Comparison of ENCODE assay signal across 10 mouse cellular contexts in the genomic region with DNA sequence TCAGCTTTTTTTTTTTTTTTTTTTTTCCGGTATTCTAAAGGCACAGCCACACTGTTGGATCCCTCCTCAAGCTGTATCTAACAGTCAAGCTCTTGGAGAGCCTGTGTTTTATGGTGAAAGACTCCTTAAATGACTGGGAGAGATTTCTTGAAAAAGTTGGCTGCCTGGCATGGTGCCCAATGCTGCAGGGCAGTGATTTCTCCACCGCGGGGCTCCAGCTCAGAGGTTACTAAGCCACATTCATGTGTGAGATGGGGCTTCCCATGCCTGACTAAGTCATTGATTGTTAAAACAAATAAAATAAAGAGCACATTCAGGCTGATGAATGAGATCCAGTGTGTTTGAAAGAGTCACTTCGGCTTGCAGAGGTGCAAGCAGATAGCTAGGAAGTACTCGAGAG.
A peak's percentile ranks its signal among the peaks of the same experiment; 100 is the strongest.
DNase-seq lines count a peak whose midpoint lies in the region; ATAC-seq and TF ChIP-seq lines count a peak whose summit lies in the region.
"Had no signal": no experiment of that assay in that cellular context is flagged by ENCODE, and none has a peak within 500 bp of the region (broad histone marks: within the 10 kb centered on the region; RNA-seq: fewer than 3 reads in every experiment).

No protein-coding gene starts in this region.

- no peaks in the 10 kb centered on the region for H3K36me3 ChIP-seq in heart, embryonic 12.5 days
- H3K36me3 ChIP-seq in liver, adult 2 months (ENCODE audit: control insufficient read depth, insufficient read depth, low read length) = no peaks in the 10 kb centered on the region
- H3K36me3 ChIP-seq in forebrain, embryonic 12.5 days (replicated peaks) = no peaks in the 10 kb centered on the region
- H3K36me3 ChIP-seq: limb, embryonic 15.5 days had no signal

- CTCF ChIA-PET in Patski (lab: Charles Lee) = no interaction called here

- H3K9ac ChIP-seq in heart, embryonic 12.5 days = no peak overlapping the region
- H3K9ac ChIP-seq in liver, adult 2 months (ENCODE audit: low read depth, low read length) = no peak overlapping the region
- H3K9ac ChIP-seq in forebrain, embryonic 12.5 days = no peak overlapping the region
- H3K9ac ChIP-seq: limb, embryonic 15.5 days had no signal

- POLR2A ChIA-PET in Patski (lab: Charles Lee) = no interaction called here

- H3K79me2 ChIP-seq in liver, adult 2 months (ENCODE audit: control insufficient read depth, insufficient read depth, low read length) = no peaks in the 10 kb centered on the region

- DNase-seq in heart, adult 18-20 months = peak; percentile 7 to 28
- DNase-seq in liver, adult 2 months (ENCODE audit: extremely low read depth, low read depth, low spot score) = peak; percentile 26
- DNase-seq in liver (no peak), Patski (ENCODE audit: low read depth, low spot score) (peak; percentile 24)
- peak; percentile 25 to 54 for DNase-seq in cerebellum, postnatal 25 days
- DNase-seq in spleen, adult 18-20 months = no peak
- DNase-seq: kidney, adult 2 months had no signal

- no peak for TF ChIP-seq CTCF in liver, adult 2 months (IDR thresholded peaks at IDR 0.05; ENCODE audit: low read depth, low read length)
- no peak for TF ChIP-seq CTCF in Patski (IDR thresholded peaks at IDR 0.05)

- no peak for ATAC-seq in heart, embryonic 12.5 days (ENCODE audit: insufficient number of reproducible peaks, low FRiP score)
- no peak for ATAC-seq in Patski
- ATAC-seq in forebrain, embryonic 12.5 days (ENCODE audit: low FRiP score) = no peak

- H3K27me3 ChIP-seq in heart, embryonic 12.5 days (replicated peaks) = no peaks in the 10 kb centered on the region
- no peaks in the 10 kb centered on the region for H3K27me3 ChIP-seq in liver, adult 2 months (ENCODE audit: control insufficient read depth, insufficient read depth, low read length)
- no peaks in the 10 kb centered on the region for H3K27me3 ChIP-seq in Patski
- no peaks in the 10 kb centered on the region for H3K27me3 ChIP-seq in forebrain, embryonic 12.5 days
- H3K27me3 ChIP-seq: limb, embryonic 15.5 days had no signal

- no peak for TF ChIP-seq POLR2A in liver, adult 2 months (IDR thresholded peaks at IDR 0.05; ENCODE audit: extremely low read depth, insufficient read depth, low read length)

- H3K27ac ChIP-seq in heart, embryonic 12.5 days (ENCODE audit: poor library complexity, severe bottlenecking) = no peak overlapping the region
- H3K27ac ChIP-seq in liver, adult 2 months (replicated peaks; ENCODE audit: insufficient read depth, low read depth, low read length) = no peak overlapping the region
- H3K27ac ChIP-seq in forebrain, embryonic 12.5 days = no peak overlapping the region
- H3K27ac ChIP-seq: limb, embryonic 15.5 days had no signal

- H3K9me3 ChIP-seq in heart, embryonic 12.5 days (replicated peaks) = no peaks in the 10 kb centered on the region
- no peaks in the 10 kb centered on the region for H3K9me3 ChIP-seq in forebrain, embryonic 12.5 days
- H3K9me3 ChIP-seq: limb, embryonic 15.5 days had no signal

- in situ Hi-C loops in Patski (cut with MboI; ENCODE audit: low pct_unique_long_range_greater_than_20kb) = no loop called here

- H3K4me2 ChIP-seq in heart, embryonic 12.5 days = no peak overlapping the region
- no peak overlapping the region for H3K4me2 ChIP-seq in forebrain, embryonic 12.5 days
- H3K4me2 ChIP-seq: limb, embryonic 15.5 days had no signal

- WGBS in heart, embryonic 12.5 days = 56% methylated on average over 5 of the region's 5 CpGs
- WGBS in liver, adult 2 months = 32% methylated on average over 5 of the region's 5 CpGs
- WGBS in forebrain, embryonic 12.5 days = 57% methylated on average over 5 of the region's 5 CpGs

- peaks cover 8% of the 10 kb centered on the region; the same call in 1 of the 2 replicates for H3K4me1 ChIP-seq in heart, embryonic 12.5 days (replicated peaks)
- no peaks in the 10 kb centered on the region for H3K4me1 ChIP-seq in liver, adult 2 months (ENCODE audit: control insufficient read depth, insufficient read depth, low read length)
- H3K4me1 ChIP-seq in forebrain, embryonic 12.5 days = no peaks in the 10 kb centered on the region

- H3K4me3 ChIP-seq in heart, embryonic 12.5 days = no peak overlapping the region
- H3K4me3 ChIP-seq in liver, adult 2 months (ENCODE audit: insufficient read depth, low read depth, low read length) = no peak overlapping the region
- no peak overlapping the region for H3K4me3 ChIP-seq in forebrain, embryonic 12.5 days (replicated peaks)
- H3K4me3 ChIP-seq: limb, embryonic 15.5 days had no signal

Comparison
In these comparisons a context has a peak if more than half of its experiments do, and no peak if none do; other contexts are left out.
1. DNase-seq: peak in heart, adult 18-20 months (2 of 2), liver, adult 2 months (single experiment), Patski (single experiment) and cerebellum, postnatal 25 days (2 of 2); none in liver (single experiment) and spleen, adult 18-20 months (0 of 2).